Mouse (Mus musculus): ENCODE measurements around the gene Dnaaf5. TPM values are rescaled to one million over a fixed set of nuclear protein-coding genes. Genes with fewer than 3 reads are reported as not detected.
A peak's percentile ranks its signal among the peaks of the same experiment; 100 is the strongest.

Gene Dnaaf5
- polyA plus RNA-seq, 2 experiments = 2.0 to 6.5 TPM

GRCm38 (mm10) chr5:139146476-139147075, 3.4 kb upstream of the Dnaaf5 start:
- H3K4me2 ChIP-seq (ENCODE audit: low read depth) = no peak overlapping the region

DNA sequence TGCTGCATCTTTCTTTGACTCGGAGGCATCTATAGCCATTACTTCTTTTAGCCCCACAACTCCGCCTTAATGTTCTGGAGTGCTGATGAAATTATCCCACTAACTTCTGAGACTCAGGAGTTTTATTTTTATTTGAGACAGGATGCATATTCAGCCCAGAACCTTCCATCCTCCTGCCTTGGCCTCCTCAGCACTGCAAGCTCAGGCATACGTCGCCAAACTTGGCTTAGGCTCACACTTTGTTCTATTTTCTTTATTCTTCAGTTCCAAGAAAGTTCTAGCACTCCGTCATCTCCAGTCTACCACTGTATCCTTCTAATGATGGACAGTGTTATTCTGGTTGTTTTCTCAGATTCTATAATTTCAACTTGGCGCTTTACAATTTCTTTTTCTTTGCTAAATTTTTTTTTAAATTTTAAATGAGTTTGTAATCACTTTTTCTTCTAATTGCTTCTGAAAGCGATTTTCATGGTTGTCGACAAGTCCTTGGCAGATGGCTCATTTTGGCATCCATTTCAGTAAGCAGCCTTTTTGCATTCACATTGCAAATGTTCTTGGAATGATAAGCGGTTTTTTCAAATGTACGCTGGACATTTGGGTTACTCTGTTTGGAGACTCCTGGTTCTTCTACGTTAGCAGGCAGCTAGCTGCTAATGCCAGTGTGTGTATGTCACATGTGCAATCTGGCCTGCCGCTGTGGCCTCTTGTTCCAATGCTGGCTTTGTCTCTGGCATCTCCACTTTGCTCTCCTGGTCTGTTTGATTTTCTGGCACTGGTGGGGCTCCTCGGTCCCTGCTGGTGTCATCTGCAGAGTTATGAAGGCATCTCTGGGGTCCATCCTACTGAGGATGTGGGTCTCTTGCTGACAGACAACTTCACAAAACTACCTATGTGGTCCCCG, 2.6 kb upstream of the Dnaaf5 start:
- H3K27ac ChIP-seq = no peak overlapping the region
- no peak for TF ChIP-seq CTCF (IDR thresholded peaks at IDR 0.05; ENCODE audit: low read depth)
- no peak for TF ChIP-seq EP300 (IDR thresholded peaks at IDR 0.05; ENCODE audit: low read depth)

More at GRCm38 (mm10) chr5:139146476-139147075, 3.4 kb upstream of the Dnaaf5 start:
- no peak for TF ChIP-seq CTCF (IDR thresholded peaks at IDR 0.05; ENCODE audit: low read depth)
- TF ChIP-seq EP300 (IDR thresholded peaks at IDR 0.05; ENCODE audit: low read depth) = no peak
- Histone ChIP-seq H3K4me1 (replicated peaks; ENCODE audit: control insufficient read depth in 2 of 2, insufficient read depth in 2 of 2, low read length in 1 of 2) (peaks cover 3 to 13% of the 10 kb centered on the region in 2 experiments; a peak in 3 of 4 replicates), H3K36me3 (replicated peaks; ENCODE audit: control insufficient read depth, insufficient read depth, low read depth) (no peaks in the 10 kb centered on the region), H3K9me3 (ENCODE audit: control insufficient read depth, low read length) (no peaks in the 10 kb centered on the region; the same call in 1 of the 2 replicates), H3K9ac (replicated peaks) (no peak overlapping the region), H3K27ac (no peak overlapping the region), H3K27me3 (ENCODE audit: control insufficient read depth, insufficient read depth, low read length) (no peaks in the 10 kb centered on the region), H3K4me3 (ENCODE audit: insufficient read depth in 1 of 2, low read depth in 2 of 2, low read length in 2 of 2) (no peak overlapping the region)
- ATAC-seq (ENCODE audit: insufficient read depth) (no peak), DNase-seq (ENCODE audit: low read depth in 3 of 3, low spot score in 3 of 3) (no peak)
- 78% methylated on average over 11 of the region's 11 CpGs for WGBS (ENCODE audit: insufficient replicate concordance)

DNA sequence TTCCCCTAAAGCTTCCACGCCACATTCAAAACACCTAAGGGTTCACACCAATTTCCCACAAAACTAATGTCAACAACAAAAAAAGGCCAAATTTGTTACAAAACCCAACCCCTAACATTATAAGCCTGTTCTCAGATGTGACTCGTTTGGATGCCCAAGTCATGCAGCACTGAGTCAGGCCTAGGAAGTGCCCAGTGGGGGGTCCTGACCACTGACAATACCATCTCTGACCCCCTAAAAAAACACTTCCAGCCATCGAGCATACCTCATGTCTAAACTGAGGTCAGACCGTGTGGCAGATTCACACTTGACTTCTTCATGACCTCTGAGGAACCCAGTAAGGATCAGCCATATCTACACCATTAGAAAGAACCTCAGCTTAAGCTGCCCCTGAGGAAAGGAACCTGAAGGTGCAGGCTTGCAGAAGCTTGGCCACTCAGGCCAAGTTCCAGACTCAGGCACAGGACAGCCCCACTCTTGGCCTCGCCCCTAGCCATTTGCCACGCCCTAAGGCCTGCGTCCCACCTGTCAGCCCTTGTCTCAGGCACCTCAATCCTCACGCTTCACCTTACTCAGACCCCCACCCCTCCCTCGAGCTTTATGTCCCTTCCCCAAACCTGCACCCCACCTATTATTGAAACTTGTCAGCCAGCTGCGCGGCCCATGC, 884 bp upstream of the Dnaaf5 start:
- peaks cover 3 to 13% of the 10 kb centered on the region in 2 experiments; a peak in 3 of 4 replicates for H3K4me1 ChIP-seq (replicated peaks; ENCODE audit: control insufficient read depth in 2 of 2, insufficient read depth in 2 of 2, low read length in 1 of 2)
- H3K27ac ChIP-seq = no peak overlapping the region
- H3K27me3 ChIP-seq (ENCODE audit: control insufficient read depth, insufficient read depth, low read length) = no peaks in the 10 kb centered on the region
- peak overlapping the region; percentile 9 for H3K9ac ChIP-seq (replicated peaks)
- DNase-seq (ENCODE audit: low read depth in 3 of 3, low spot score in 3 of 3) (peak in 2 of 3 experiments; percentile 9 to 23), ATAC-seq (ENCODE audit: insufficient read depth) (peak; percentile 25; the same call in 1 of the 2 replicates)
- H3K4me2 ChIP-seq (ENCODE audit: low read depth) = peak overlapping the region; percentile 98
- WGBS (ENCODE audit: insufficient replicate concordance) = 21% methylated on average over 11 of the region's 11 CpGs
- no peaks in the 10 kb centered on the region for H3K36me3 ChIP-seq (replicated peaks; ENCODE audit: control insufficient read depth, insufficient read depth, low read depth)
- no peaks in the 10 kb centered on the region; the same call in 1 of the 2 replicates for H3K9me3 ChIP-seq (ENCODE audit: control insufficient read depth, low read length)
- TF ChIP-seq EP300 (IDR thresholded peaks at IDR 0.05; ENCODE audit: low read depth) (no peak), CTCF (IDR thresholded peaks at IDR 0.05; ENCODE audit: low read depth) (no peak)
- H3K4me3 ChIP-seq (ENCODE audit: insufficient read depth in 1 of 2, low read depth in 2 of 2, low read length in 2 of 2) = peak overlapping the region; percentile 78 to 81

More for the DNA sequence above, 2.6 kb upstream of the Dnaaf5 start:
- ATAC-seq (ENCODE audit: insufficient read depth) (no peak), DNase-seq (ENCODE audit: low read depth in 3 of 3, low spot score in 3 of 3) (no peak)
- 80% methylated on average over 14 of the region's 14 CpGs for WGBS (ENCODE audit: insufficient replicate concordance)
- no peaks in the 10 kb centered on the region for H3K27me3 ChIP-seq (ENCODE audit: control insufficient read depth, insufficient read depth, low read length)
- no peaks in the 10 kb centered on the region for H3K36me3 ChIP-seq (replicated peaks; ENCODE audit: control insufficient read depth, insufficient read depth, low read depth)
- no peak overlapping the region for H3K9ac ChIP-seq (replicated peaks)
- peaks cover 3 to 13% of the 10 kb centered on the region in 2 experiments; a peak in 3 of 4 replicates for H3K4me1 ChIP-seq (replicated peaks; ENCODE audit: control insufficient read depth in 2 of 2, insufficient read depth in 2 of 2, low read length in 1 of 2)
- H3K4me3 ChIP-seq (ENCODE audit: insufficient read depth in 1 of 2, low read depth in 2 of 2, low read length in 2 of 2) = no peak overlapping the region
- no peak overlapping the region for H3K4me2 ChIP-seq (ENCODE audit: low read depth)
- no peaks in the 10 kb centered on the region; the same call in 1 of the 2 replicates for H3K9me3 ChIP-seq (ENCODE audit: control insufficient read depth, low read length)

DNA sequence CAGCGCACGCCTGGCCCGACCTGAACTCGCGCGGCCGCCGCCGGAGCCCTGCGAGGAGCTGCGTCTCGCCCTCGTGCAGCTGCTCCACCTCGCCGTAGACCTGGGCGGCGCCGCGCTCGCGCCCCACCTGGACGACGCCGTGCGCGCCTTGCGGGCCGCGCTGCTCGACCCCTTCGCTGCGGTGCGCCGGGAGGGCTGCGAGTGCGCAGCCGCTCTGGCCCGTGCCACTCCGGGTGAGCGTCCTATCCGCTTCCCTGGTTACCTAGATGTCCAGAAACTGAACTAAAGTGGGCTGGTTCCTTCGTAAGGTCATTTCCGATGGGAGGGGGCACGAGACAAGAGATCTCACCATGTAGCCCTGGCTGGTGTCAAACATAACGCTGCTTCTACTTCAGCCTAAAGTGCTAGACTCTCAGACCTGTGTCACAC, 594 bp downstream of the Dnaaf5 start:
- H3K4me2 ChIP-seq (ENCODE audit: low read depth) = peak overlapping the region; percentile 98
- no peak overlapping the region for H3K27ac ChIP-seq
- peak overlapping the region; percentile 72 for H3K9ac ChIP-seq (replicated peaks)
- 0% methylated on average over 45 of the region's 45 CpGs for WGBS (ENCODE audit: insufficient replicate concordance)
- H3K27me3 ChIP-seq (ENCODE audit: control insufficient read depth, insufficient read depth, low read length) = no peaks in the 10 kb centered on the region
- peaks cover 3 to 13% of the 10 kb centered on the region in 2 experiments; a peak in 3 of 4 replicates for H3K4me1 ChIP-seq (replicated peaks; ENCODE audit: control insufficient read depth in 2 of 2, insufficient read depth in 2 of 2, low read length in 1 of 2)
- TF ChIP-seq EP300 (IDR thresholded peaks at IDR 0.05; ENCODE audit: low read depth) (no peak), CTCF (IDR thresholded peaks at IDR 0.05; ENCODE audit: low read depth) (no peak)
- peak in 2 of 3 experiments; percentile 23 to 30 for DNase-seq (ENCODE audit: low read depth in 3 of 3, low spot score in 3 of 3)
- no peaks in the 10 kb centered on the region for H3K9me3 ChIP-seq (ENCODE audit: control insufficient read depth, low read length)
- ATAC-seq (ENCODE audit: insufficient read depth) = peak; percentile 49
- peak overlapping the region; percentile 78 to 81 for H3K4me3 ChIP-seq (ENCODE audit: insufficient read depth in 1 of 2, low read depth in 2 of 2, low read length in 2 of 2)
- H3K36me3 ChIP-seq (replicated peaks; ENCODE audit: control insufficient read depth, insufficient read depth, low read depth) = no peaks in the 10 kb centered on the region
